Mouse (Mus musculus) yolk sac, embryonic 10.5 days (tissue): ENCODE results near the gene Mcpt1.
"Not testable (repeated sequence)": the region's sequence is repeated elsewhere in the genome, so short reads cannot be mapped to it uniquely, and the experiment has no call there.

ENCODE experiments used
- DNase-seq: peaks from one replicate; pipeline ENCODE4 v3.0.0-alpha.2; 2017; ENCODE audit warnings: low spot score

Gene Mcpt1

GRCm38 (mm10) chr14:56017671-56018070 is at the start of gene Mcpt1:
Mcpt1 (plus strand) TSS chr14:56017971.
- DNase-seq = not testable (repeated sequence)

DNA sequence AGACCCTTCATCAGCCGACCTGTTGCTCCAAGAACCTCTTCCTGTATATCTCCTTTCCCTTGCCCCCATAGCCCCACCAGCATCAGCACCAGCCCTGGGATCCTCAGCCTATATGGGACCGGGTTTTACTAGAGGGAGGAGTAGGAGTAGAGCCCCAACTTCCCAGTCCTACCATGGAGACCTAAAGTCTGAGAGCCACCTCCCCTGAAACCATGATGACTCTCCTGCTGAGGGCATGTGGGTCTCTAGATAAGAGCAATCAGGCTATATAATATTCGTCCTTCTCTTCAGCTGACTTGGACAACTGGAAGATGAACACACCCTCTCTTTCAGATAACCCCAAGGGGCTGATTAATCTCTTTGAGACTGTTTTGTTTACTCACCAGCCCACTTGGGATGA is 30.3 kb upstream of the Mcpt1 start:
- DNase-seq = not testable (repeated sequence)

DNA sequence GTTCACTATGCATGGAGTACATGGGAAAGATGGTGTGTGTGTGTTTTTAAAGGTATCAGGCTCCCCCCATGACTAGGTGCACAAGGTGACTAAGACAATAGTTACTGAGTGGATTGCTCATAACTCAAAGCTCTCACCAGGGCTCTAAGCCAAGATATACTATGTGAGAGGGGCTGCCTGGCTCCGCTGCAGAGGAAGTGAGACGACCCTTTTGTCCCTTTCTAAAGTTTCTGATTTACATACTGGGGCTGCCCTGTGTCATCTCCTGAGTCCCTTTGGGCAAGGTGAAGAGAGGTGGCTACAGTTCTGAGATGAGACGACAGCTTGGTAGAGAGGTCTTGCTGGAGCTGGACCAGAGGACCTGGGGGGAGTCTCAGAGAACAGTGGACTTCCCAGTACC is 4.6 kb upstream of the Mcpt1 start:
- DNase-seq = no peak

- no peak for DNase-seq
Observed at GRCm38 (mm10) chr14:56013924-56014323, 3.8 kb upstream of the Mcpt1 start.

GRCm38 (mm10) chr14:56019446-56019845 is 1.7 kb downstream of the Mcpt1 start:
- no peak for DNase-seq

DNA sequence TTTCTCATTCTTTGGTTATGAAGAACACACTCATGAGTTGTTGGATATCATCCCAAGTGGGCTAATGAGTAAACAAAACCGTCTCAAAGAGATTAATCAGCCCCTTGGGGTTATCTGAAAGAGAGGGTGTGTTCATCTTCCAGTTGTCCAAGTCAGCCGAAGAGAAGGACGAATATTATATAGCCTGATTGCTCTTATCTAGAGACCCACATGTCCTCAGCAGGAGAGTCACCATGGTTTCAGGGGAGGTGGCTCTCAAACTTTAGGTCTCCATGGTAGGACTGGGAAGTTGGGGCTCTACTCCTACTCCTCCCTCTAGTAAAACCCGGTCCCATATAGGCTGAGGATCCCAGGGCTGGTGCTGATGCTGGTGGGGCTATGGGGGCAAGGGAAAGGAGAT is 3.5 kb downstream of the Mcpt1 start:
- DNase-seq = not testable (repeated sequence)

- not testable (repeated sequence) for DNase-seq
Observed at GRCm38 (mm10) chr14:56030395-56030794, 12.6 kb downstream of the Mcpt1 start, which contains the start of gene Mcpt9. Mcpt9 (minus strand) TSS chr14:56030495.

GRCm38 (mm10) chr14:56034433-56034832 is 16.7 kb downstream of the Mcpt1 start:
- DNase-seq = no peak

GRCm38 (mm10) chr14:56041792-56042191 is 24.0 kb downstream of the Mcpt1 start, which contains the start of gene Mcpt2:
Mcpt2 (plus strand) TSS chr14:56042041.
- DNase-seq = not testable (repeated sequence)

DNA sequence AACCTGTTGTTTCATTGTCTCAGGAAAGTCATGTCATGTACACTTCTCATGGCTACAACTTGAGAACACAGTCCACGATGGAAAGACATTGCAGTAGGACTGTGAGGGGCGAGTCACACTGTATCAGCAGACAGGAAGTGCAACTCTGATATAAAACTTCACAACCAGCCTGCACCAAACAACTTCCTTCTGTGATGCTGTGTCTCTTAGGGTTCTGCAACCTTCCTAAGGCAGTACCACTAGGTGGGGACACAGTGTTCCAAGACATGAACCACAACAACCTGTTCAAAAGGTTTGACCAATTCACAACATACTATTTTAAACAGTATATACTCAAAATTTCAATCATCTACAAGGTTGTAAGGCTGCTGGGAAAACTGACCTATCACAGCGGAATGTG is 37.6 kb downstream of the Mcpt1 start:
- DNase-seq = no peak

- no peak for DNase-seq
Observed at GRCm38 (mm10) chr14:56057722-56058121, 40.0 kb downstream of the Mcpt1 start.

DNA sequence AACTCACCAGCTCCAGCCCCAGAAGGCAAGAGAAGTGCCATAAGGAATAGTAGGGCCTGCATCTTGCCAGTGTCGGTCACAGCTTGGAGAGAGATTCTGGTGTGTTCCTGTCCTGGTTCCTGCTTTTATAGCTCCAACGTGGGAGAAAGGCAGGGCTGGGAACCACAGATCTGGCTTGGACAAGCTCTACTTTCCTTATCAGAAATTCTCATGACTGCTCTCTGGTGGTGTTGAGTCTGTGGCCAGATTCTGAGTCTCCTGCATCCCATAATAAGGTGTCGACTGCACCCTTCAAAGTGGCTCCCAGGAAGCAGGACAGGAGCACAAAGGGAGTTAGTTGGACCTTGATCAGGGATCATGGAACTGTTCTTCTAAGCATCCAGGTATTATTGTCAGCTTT is 44.4 kb downstream of the Mcpt1 start, which contains the start of gene Mcpt4:
TSS of gene Mcpt4 (minus strand) at position 101 of the 400 bp plus-strand sequence.
- not testable (repeated sequence) for DNase-seq
